Mouse (Mus musculus) retina, postnatal 1 day (tissue): ENCODE measurements around the gene Dnah17.

Source experiments
- DNase-seq: peaks from one replicate; pipeline ENCODE4 v3.0.0-alpha.2; 2012

The Dnah17 gene

GRCm38 (mm10) chr11:118015381-118016145, 114.9 kb downstream of the Dnah17 start:
- DNase-seq: no peak

- no peak for DNase-seq
Measured at GRCm38 (mm10) chr11:118014391-118014995, 115.9 kb downstream of the Dnah17 start.

GRCm38 (mm10) chr11:118013339-118013738, 117.1 kb downstream of the Dnah17 start:
- DNase-seq: no peak

GRCm38 (mm10) chr11:118012595-118012994, 117.8 kb downstream of the Dnah17 start:
- no peak for DNase-seq

GRCm38 (mm10) chr11:118009865-118010571, 120.4 kb downstream of the Dnah17 start:
- DNase-seq: peak; percentile 81

- no peak for DNase-seq
Measured at GRCm38 (mm10) chr11:118008843-118009242, 121.6 kb downstream of the Dnah17 start.

- DNase-seq: no peak
Measured at GRCm38 (mm10) chr11:118008144-118008805, 122.2 kb downstream of the Dnah17 start.

- DNase-seq: peak; percentile 58
Measured at GRCm38 (mm10) chr11:118007460-118008143, 122.8 kb downstream of the Dnah17 start.

GRCm38 (mm10) chr11:118004217-118004616, 126.2 kb downstream of the Dnah17 start:
- DNase-seq: no peak

- no peak for DNase-seq
Measured at GRCm38 (mm10) chr11:118003718-118004117, 126.7 kb downstream of the Dnah17 start.

- DNase-seq: no peak
Measured at GRCm38 (mm10) chr11:118003176-118003575, 127.3 kb downstream of the Dnah17 start.

- no peak for DNase-seq
Measured at GRCm38 (mm10) chr11:118000565-118001215, 129.7 kb downstream of the Dnah17 start.

- no peak for DNase-seq
Measured at GRCm38 (mm10) chr11:118000083-118000482, 130.4 kb downstream of the Dnah17 start.

- no peak for DNase-seq
Measured at GRCm38 (mm10) chr11:117999260-117999934, 131.0 kb downstream of the Dnah17 start.

- no peak for DNase-seq
Measured at GRCm38 (mm10) chr11:117998356-117998755, 132.1 kb downstream of the Dnah17 start.

- DNase-seq: no peak
Measured at GRCm38 (mm10) chr11:117997085-117997484, 133.3 kb downstream of the Dnah17 start.

- no peak for DNase-seq
Measured at GRCm38 (mm10) chr11:117996066-117996465, 134.4 kb downstream of the Dnah17 start.

- DNase-seq: no peak
Measured at GRCm38 (mm10) chr11:117995661-117996060, 134.8 kb downstream of the Dnah17 start.

GRCm38 (mm10) chr11:117995255-117995654, 135.2 kb downstream of the Dnah17 start:
- no peak for DNase-seq

GRCm38 (mm10) chr11:117994250-117995057, 136.0 kb downstream of the Dnah17 start:
- DNase-seq: no peak
